Mouse (Mus musculus) liver, postnatal 0 days (tissue): ENCODE results near the gene Fbxl12.

Source experiments
- CTCF ChIP-seq: sonication (generic); IDR thresholded peaks from 2 replicates; pipeline ENCODE4 v1.5.1; 2016; ENCODE audit warnings: antibody characterized with exemption, low read depth
- EP300 ChIP-seq: IDR thresholded peaks from 2 replicates; pipeline ENCODE4 v1.6.1; 2016; ENCODE audit warnings: antibody characterized with exemption, low read depth, mild to moderate bottlenecking

GRCm38 (mm10) chr9:20680378-20680958 is 35.9 kb upstream of the Fbxl12 start:
- TF ChIP-seq CTCF: no peak
- no peak for TF ChIP-seq EP300
